Mouse (Mus musculus) testis, adult 2 months (tissue): ENCODE results near the gene Pradc1.

Source experiments
- CTCF ChIP-seq: fragments of 200-500 bp; IDR thresholded peaks from 2 replicates; pipeline ENCODE4 v1.5.1; 2012; ENCODE audit warnings: low read depth, mild to moderate bottlenecking, inconsistent platforms, low read length, moderate library complexity; ENCODE audit not compliant: control insufficient read depth, insufficient read depth, insufficient replicate concordance
- POLR2A ChIP-seq: fragments of 200-500 bp; IDR thresholded peaks from 2 replicates; pipeline ENCODE4 v1.6.1; 2012; ENCODE audit warnings: low read depth, mild to moderate bottlenecking, inconsistent platforms, low read length, moderate library complexity; ENCODE audit not compliant: control insufficient read depth

DNA sequence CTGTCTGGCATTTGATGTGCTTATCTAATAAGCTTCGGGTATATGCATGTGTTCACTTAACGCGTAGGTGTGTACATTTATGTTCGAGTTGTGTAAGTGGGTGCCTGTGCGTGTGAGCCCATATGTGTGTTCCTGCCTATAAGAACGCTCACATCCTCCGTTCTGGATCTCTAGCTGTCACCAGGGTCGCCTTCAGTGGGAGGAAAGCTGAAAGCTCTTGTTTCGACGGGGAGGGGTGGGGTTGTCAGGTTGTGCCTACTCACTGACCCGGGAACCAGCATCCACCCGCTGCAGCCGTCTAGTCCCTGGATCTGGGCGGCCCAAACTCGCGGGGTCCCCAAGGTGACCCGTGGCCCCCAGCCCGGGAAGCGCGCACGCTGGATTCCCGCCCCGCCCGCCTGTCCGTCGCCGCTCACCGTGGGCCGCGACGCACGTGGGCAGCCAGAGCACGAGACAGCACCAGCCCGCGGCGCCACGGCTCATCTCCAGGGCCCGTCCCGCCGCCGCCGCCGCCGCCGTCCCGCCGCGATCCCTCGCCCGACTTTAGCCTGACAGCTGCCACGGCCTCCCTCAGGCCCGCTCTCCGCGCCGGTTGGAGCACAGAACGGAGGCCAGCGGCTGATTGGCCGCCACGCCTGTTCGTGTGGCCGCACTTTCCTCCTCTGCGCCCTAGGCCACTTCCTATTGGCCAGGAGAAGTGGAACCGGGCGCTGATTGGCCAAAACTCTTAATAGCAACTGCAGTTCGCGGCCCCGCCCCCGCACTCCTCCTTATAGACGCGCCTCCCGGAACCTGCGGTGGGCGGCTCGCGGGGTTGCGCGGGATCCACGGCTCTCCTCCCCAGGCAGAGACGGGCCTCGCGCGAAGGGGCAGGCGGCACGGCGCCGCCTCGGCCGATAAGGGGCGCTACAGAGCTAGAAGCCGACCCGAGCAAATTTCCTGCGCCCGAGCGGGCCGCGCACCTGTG is 790 bp downstream of the Pradc1 start, which contains the start of gene Cct7:
- TF ChIP-seq CTCF: peak; percentile 57; the same call in 1 of the 2 replicates
- 0 out of 2 replicates have a peak, but pooled peaks have one; percentile 12 for TF ChIP-seq POLR2A
